Mouse (Mus musculus): Measurements from ENCODE around the gene Tnni1.

Tnni1 gene

GRCm38 (mm10) chr1:135811016-135811646 is 31.9 kb downstream of the Tnni1 start:
- peak; percentile 67 for DNase-seq

GRCm38 (mm10) chr1:135812205-135812604 is 33.0 kb downstream of the Tnni1 start:
- DNase-seq: no peak

GRCm38 (mm10) chr1:135812618-135813017 is 33.4 kb downstream of the Tnni1 start:
- no peak for DNase-seq

DNA sequence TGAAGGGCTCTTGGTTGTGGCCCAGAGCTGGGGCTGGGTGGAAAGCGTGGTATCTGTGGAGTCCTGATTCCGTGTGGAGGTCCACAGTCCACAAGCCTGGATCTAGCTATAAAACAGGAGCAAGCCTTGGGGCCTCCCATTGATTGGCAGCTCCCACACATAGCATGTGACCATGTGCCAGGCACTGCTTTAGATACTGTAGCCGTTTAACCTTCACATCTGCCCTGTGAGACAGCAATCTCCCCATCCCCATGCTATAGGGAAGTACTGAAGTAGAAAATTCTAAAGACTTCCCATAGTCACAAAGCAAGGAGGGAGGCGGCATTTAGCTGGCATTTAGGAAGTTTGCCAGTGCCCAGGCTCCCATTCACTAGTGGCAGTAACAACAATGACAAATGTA is 33.8 kb downstream of the Tnni1 start:
- DNase-seq: no peak

DNA sequence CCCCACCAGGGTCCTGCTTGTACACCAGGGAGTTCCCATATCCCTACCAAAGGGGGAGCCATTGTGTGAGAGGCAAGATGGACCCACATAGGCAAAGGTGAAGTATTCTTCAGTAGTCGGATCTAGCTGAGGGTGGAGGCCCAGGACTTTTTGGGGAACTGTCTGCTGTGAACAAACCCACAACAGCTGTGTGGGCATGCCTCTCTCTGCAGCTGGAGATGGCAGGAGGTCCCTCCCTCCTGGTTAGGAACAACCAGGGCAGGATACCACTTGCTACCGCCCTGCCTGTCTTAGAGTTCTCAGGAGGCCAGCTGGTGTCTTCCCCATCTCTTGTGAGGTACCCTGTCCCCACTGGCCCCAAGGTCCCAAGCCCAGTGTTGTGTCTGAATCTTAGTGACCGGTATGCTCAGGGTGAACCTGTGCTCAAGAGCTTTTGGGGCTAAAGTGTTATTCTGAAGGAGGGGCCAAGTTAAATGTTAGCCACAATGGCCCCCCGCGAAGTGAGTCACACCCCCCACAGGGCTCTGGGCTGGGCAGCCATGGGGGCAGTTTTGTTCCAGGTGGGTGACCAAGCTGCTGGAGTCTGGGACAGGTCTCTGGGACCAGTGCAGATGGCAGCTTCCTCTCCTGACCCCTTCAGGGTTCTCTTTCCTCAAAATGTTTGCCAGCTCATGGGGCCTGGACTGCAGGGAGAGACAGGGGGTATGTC is 34.6 kb downstream of the Tnni1 start:
- DNase-seq: no peak

GRCm38 (mm10) chr1:135814531-135814930 is 35.3 kb downstream of the Tnni1 start:
- no peak for DNase-seq

DNA sequence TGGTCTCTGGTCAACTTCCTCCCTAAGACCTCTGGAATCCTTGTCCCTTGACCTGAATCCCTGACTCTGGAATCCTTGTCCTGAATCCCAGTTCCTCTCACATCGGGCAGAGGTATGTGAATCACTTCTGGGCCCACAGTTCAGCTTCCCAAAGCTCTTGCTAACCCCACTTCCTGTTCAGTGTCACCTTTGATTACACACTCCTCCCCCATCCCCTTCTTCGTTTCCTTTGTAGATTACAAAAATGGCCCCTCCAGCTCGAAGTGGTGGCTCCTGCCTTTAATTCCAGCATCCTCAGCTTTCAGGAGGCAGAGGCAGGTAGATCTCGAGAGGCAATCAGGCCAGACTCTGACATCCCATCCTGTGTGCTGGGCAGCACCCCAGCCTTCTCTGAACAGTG is 38.4 kb downstream of the Tnni1 start:
- no peak for DNase-seq

- DNase-seq: no peak
Observed at GRCm38 (mm10) chr1:135818481-135819086, 39.4 kb downstream of the Tnni1 start, which contains the start of gene Lad1. Lad1 (plus strand) TSS chr1:135818598.

- no peak for DNase-seq
Observed at GRCm38 (mm10) chr1:135820071-135820470, 40.8 kb downstream of the Tnni1 start.

- peak; percentile 21 for DNase-seq
Observed at GRCm38 (mm10) chr1:135820736-135821364, 41.6 kb downstream of the Tnni1 start.

DNA sequence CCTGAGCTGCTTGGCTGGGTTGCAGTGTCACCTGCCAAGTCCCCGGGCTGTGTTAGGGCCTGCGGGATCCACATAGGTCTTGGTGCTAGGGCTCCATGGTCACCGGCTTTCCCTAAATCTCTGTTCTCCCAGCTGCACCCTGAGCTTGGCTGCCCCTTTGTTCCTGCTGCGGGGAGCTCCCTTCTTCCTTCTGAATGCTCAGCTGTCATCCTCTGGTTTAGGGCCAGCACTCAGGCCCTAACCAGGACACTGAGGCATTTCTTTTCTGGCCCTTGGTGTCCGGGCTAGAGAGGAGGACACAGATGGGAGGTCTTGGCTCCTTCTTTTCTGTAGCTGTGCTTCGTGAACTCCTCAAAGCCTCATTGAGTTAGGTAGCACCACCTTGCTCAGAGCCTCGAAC is 42.5 kb downstream of the Tnni1 start:
- DNase-seq: no peak

GRCm38 (mm10) chr1:135828918-135829317 is 49.7 kb downstream of the Tnni1 start:
- DNase-seq: no peak

GRCm38 (mm10) chr1:135834206-135834859 is 55.1 kb downstream of the Tnni1 start:
- no peak for DNase-seq

DNA sequence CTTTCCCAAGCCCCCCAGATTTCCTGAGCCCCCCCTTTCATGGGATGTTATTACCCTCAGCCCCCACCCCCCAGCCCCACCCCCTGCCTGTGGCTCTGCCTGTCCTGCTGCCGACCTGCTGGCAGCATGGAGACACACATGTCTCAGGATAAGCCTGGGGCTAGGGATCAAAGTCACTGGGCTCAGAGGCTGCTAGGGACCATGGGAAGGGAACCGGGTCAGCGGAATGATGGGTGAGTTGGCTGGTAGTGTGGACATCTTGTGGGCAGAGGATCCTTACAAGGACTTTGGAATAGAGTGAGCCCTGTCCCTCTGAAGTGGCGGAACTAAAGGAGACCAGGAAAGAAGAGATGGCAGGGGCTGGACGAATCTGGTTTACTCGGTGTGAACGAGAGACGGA is 55.7 kb downstream of the Tnni1 start:
- no peak for DNase-seq

GRCm38 (mm10) chr1:135835716-135836483 is 56.7 kb downstream of the Tnni1 start, which contains the start of gene Tnnt2:
Tnnt2 (plus strand) TSS chr1:135836354.
- no peak for DNase-seq

DNA sequence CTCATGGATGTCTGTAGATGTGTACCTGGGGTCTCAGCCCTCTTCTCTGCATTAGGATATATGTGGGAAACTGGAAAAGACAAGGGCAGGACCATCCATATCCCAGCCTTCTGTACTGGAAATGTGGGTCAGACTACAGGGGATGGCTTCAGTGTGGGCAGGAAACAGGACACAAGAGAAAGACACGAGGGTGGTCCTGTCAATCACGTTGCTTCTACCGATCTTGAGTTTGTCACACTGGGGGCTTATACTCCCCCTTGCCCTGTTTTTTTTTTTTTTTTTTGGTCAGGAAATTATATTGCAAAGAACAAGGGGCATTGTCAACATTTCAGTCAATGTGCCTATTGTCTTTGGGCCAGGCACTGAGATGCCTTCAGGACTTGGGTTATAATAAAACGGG is 59.4 kb downstream of the Tnni1 start:
- DNase-seq: no peak

- no peak for DNase-seq
Observed at GRCm38 (mm10) chr1:135839065-135839464, 59.8 kb downstream of the Tnni1 start.

DNA sequence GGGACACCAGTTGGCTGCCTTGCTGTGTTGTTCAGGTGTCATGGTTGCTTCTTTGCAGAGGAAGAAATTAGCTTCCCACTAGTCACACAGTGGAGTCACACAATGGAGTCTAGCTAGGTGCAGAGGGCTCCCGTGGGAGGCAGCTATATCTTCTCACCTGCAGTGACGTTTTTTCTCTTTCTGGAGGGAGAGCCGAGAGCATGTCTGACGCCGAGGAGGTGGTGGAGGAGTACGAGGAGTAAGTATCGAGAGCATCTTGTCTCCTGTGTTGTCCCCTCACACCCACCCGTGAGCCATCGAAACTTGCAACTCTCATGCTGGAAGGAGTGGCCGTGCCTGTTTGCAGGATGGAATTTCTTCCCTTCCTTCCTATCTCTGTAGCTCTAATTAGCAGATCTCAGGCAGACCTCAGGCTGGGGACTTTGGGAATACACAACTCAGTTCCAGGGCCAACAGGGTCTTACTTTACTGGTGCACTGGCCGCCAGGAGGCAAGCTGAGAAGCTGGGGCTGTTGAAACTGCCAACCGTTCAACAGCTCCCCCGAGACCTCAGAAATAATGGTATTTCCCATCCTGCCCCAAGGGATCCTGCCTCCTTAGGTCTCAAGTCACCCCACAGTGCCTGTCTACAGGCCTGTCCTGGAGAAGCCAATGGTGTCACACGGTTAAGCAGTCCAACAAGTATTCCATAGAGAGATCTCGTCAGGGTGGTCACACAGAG is 61.6 kb downstream of the Tnni1 start:
- DNase-seq: peak; percentile 37

GRCm38 (mm10) chr1:135843519-135844262 is 64.5 kb downstream of the Tnni1 start:
- DNase-seq: no peak

DNA sequence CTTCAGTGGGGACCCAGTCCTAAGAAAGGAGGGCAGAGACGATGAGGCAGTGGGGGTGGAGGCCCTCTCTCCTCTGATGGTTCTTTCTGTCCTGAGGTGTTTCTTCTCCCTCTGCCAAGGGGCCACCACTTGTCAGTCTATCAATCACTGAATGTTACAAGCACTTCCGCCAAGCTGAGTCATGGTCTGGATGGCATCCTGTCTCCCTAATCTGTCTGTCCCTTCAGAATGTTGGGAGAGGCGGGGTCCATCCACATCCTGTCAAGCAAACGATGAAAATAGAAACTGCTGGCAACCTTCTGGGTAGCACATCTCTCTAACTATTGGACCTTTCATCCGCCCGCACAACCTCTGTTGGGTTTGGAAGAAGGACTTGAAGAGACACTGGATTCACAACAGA is 65.2 kb downstream of the Tnni1 start:
- DNase-seq: no peak

GRCm38 (mm10) chr1:135846632-135847031 is 67.4 kb downstream of the Tnni1 start:
- no peak for DNase-seq
